Mouse (Mus musculus): ENCODE measurements around the gene Tspan31. TPM values are rescaled to one million over a fixed set of nuclear protein-coding genes. Genes with fewer than 3 reads are reported as not detected.
A peak's percentile ranks its signal among the peaks of the same experiment; 100 is the strongest.

Gene Tspan31
- 10 to 100 TPM; 57.4 to 61.5 TPM for total RNA-seq (2021)

GRCm38 (mm10) chr10:127070190-127071121 lies at the start of gene Tspan31:
Tspan31 (minus strand) TSS chr10:127070264.
- peak; percentile 91 for DNase-seq

- DNase-seq = no peak
Measured at GRCm38 (mm10) chr10:127119229-127119628, 49.2 kb upstream of the Tspan31 start.

- no peak for DNase-seq
Measured at GRCm38 (mm10) chr10:127118470-127118869, 48.4 kb upstream of the Tspan31 start.

GRCm38 (mm10) chr10:127115068-127115467 lies 45.0 kb upstream of the Tspan31 start:
- DNase-seq = no peak

GRCm38 (mm10) chr10:127114408-127114807 lies 44.3 kb upstream of the Tspan31 start:
- no peak for DNase-seq

- no peak for DNase-seq
Measured at GRCm38 (mm10) chr10:127111001-127111887, 41.2 kb upstream of the Tspan31 start.

- no peak for DNase-seq
Measured at GRCm38 (mm10) chr10:127108262-127108583, 38.2 kb upstream of the Tspan31 start.

- no peak for DNase-seq
Measured at GRCm38 (mm10) chr10:127107563-127108261, 37.6 kb upstream of the Tspan31 start.

GRCm38 (mm10) chr10:127103631-127104030 lies 33.6 kb upstream of the Tspan31 start:
- no peak for DNase-seq

- no peak for DNase-seq
Measured at GRCm38 (mm10) chr10:127101151-127101550, 31.1 kb upstream of the Tspan31 start.

GRCm38 (mm10) chr10:127100414-127100813 lies 30.4 kb upstream of the Tspan31 start:
- no peak for DNase-seq

- no peak for DNase-seq
Measured at GRCm38 (mm10) chr10:127099868-127100267, 29.8 kb upstream of the Tspan31 start.

- DNase-seq = no peak
Measured at GRCm38 (mm10) chr10:127099191-127099590, 29.1 kb upstream of the Tspan31 start.

- no peak for DNase-seq
Measured at GRCm38 (mm10) chr10:127098514-127098913, 28.4 kb upstream of the Tspan31 start.

GRCm38 (mm10) chr10:127094382-127094802 lies 24.3 kb upstream of the Tspan31 start:
- DNase-seq = no peak

- no peak for DNase-seq
Measured at GRCm38 (mm10) chr10:127092742-127093141, 22.7 kb upstream of the Tspan31 start.

GRCm38 (mm10) chr10:127091507-127092396 lies 21.7 kb upstream of the Tspan31 start:
- DNase-seq = no peak

- DNase-seq = no peak
Measured at GRCm38 (mm10) chr10:127090560-127091411, 20.7 kb upstream of the Tspan31 start.

- DNase-seq = no peak
Measured at GRCm38 (mm10) chr10:127085633-127086032, 15.6 kb upstream of the Tspan31 start.

- DNase-seq = no peak
Measured at GRCm38 (mm10) chr10:127085052-127085451, 15.0 kb upstream of the Tspan31 start.

- no peak for DNase-seq
Measured at GRCm38 (mm10) chr10:127083915-127084306, 13.8 kb upstream of the Tspan31 start.
